Mouse (Mus musculus) C2C12 (cell line): Measurements from ENCODE around the gene Sh2d3c.

ENCODE experiments used
- CTCF ChIP-seq: IDR thresholded peaks from one replicate; pipeline ENCODE4 v1.5.1; 2011; ENCODE audit not compliant: control insufficient read depth, insufficient read depth, insufficient read length
- MAX ChIP-seq: IDR thresholded peaks from one replicate; pipeline ENCODE4 v1.6.1; 2011; ENCODE audit warnings: mild to moderate bottlenecking, control low read depth
- MYOD1 ChIP-seq: IDR thresholded peaks from one replicate; pipeline ENCODE4 v1.6.1; 2011; ENCODE audit warnings: low read depth; ENCODE audit not compliant: control insufficient read depth, insufficient read length
- USF1 ChIP-seq: IDR thresholded peaks from one replicate; pipeline ENCODE4 v1.6.1; 2011; ENCODE audit warnings: low read depth, mild to moderate bottlenecking, control low read depth, moderate library complexity

DNA sequence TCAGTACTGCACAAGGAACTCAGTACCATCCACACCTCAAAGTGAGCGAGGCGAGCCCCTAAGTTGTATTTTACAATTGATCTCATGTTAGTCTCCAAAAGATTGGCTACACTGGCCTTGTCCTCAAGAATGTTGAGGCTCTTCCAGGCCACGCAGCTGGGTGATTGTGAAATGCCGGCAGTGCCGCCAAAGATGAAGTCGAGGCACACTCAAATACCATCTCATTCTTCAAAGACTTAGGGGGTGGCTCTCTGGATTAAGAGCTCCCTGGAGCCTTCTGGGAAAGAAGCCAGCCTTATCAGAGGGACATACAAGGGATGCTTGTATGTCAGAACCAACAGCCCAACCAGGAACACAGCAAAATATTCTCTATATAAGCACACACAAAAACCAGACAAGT lies 70.4 kb downstream of the Sh2d3c start:
- TF ChIP-seq MYOD1 = no peak
- TF ChIP-seq CTCF = no peak
- no peak for TF ChIP-seq MAX
- no peak for TF ChIP-seq USF1
